13 mouse cellular contexts compared by ENCODE assay signal in genomic region chr15:10679571-10679970, GRCm38 (mm10). TPM values are rescaled to one million over a fixed set of nuclear protein-coding genes. Genes with fewer than 3 reads are reported as not detected.
A peak's percentile ranks its signal among the peaks of the same experiment; 100 is the strongest.
DNase-seq lines count a peak whose midpoint lies in the region; ATAC-seq lines count a peak whose summit lies in the region.
"Had no signal": no experiment of that assay in that cellular context is flagged by ENCODE, and none has a peak within 500 bp of the region (broad histone marks: within the 10 kb centered on the region; RNA-seq: fewer than 3 reads in every experiment).

No protein-coding gene starts in this region.

- H3K9ac ChIP-seq in forebrain, embryonic 13.5 days: no peak overlapping the region
- H3K9ac ChIP-seq: limb, embryonic 12.5 days; neural tube, embryonic 13.5 days had no signal

- H3K4me2 ChIP-seq in forebrain, embryonic 13.5 days: no peak overlapping the region
- H3K4me2 ChIP-seq: limb, embryonic 12.5 days; neural tube, embryonic 13.5 days had no signal

- peaks cover 16% of the 10 kb centered on the region for H3K4me1 ChIP-seq in forebrain, embryonic 13.5 days

- H3K4me3 ChIP-seq in forebrain, embryonic 13.5 days: no peak overlapping the region
- H3K4me3 ChIP-seq: layer of hippocampus, adult 2 months; limb, embryonic 12.5 days; neural tube, embryonic 13.5 days had no signal

- no peak overlapping the region for H3K27ac ChIP-seq in forebrain, embryonic 13.5 days
- H3K27ac ChIP-seq: layer of hippocampus, adult 2 months; limb, embryonic 12.5 days; neural tube, embryonic 13.5 days had no signal

- no peaks in the 10 kb centered on the region for H3K36me3 ChIP-seq in forebrain, embryonic 13.5 days (ENCODE audit: poor library complexity, severe bottlenecking)
- H3K36me3 ChIP-seq: neural tube, embryonic 13.5 days had no signal

- DNase-seq in lung, adult 18-20 months: peak; percentile 17 to 37
- DNase-seq in lung, postnatal 25 days (ENCODE audit: low spot score): no peak
- DNase-seq in ZHBTc4 (ENCODE audit: low read depth, low spot score): peak; percentile 53
- DNase-seq in gastrocnemius, adult 8-10 months (ENCODE audit: low spot score in 2 of 2): peak; percentile 18 to 47
- DNase-seq in skeletal muscle tissue, adult 2 months (ENCODE audit: low read depth, low spot score): peak; percentile 48
- DNase-seq: adrenal gland, postnatal 36 days; cerebellum, adult 9-10 months; thymus, adult 2 months had no signal

- no peak for ATAC-seq in CD4-positive, CD25-positive, alpha-beta regulatory T cell, adult 4 months
- ATAC-seq in forebrain, embryonic 13.5 days: no peak

- WGBS in forebrain, embryonic 13.5 days: 73% methylated on average over 4 of the region's 4 CpGs

- no peaks in the 10 kb centered on the region for H3K27me3 ChIP-seq in forebrain, embryonic 13.5 days
- H3K27me3 ChIP-seq: limb, embryonic 12.5 days; neural tube, embryonic 13.5 days had no signal

- no peaks in the 10 kb centered on the region for H3K9me3 ChIP-seq in forebrain, embryonic 13.5 days (replicated peaks)
- H3K9me3 ChIP-seq: limb, embryonic 12.5 days; neural tube, embryonic 13.5 days had no signal

RNA-seq across cellular contexts. Expression of gene Rai14, which starts 34.9 kb away (rescaled TPM):
- total RNA-seq in gastrocnemius, adult 8-10 months (2022): 1 to 10 TPM; 3.8 to 6.1 (median 5.1) TPM
- 1 to 10 TPM in 1 of 2 experiments, under 1 TPM in 1; 0.47 to 1.2 TPM for polyA plus RNA-seq in CD4-positive, CD25-positive, alpha-beta regulatory T cell, adult 4 months (2017; shearing (Covaris generic))
- 37.9 and 43.7 TPM in 2 replicates for polyA plus RNA-seq in forebrain, embryonic 13.5 days (2015; fragmentation: Nextera tagmentation; extraction: Ambion mirVana)

Comparison
In these comparisons a context has a peak if more than half of its experiments do, and no peak if none do; other contexts are left out.
1. RNA of gene Rai14, which starts 34.9 kb away (polyA plus RNA-seq): 37.9 to 43.7 TPM in forebrain, embryonic 13.5 days; 0.47 to 1.2 TPM in CD4-positive, CD25-positive, alpha-beta regulatory T cell, adult 4 months; every median in the first group is over 10 times any median in the second.